Mouse (Mus musculus): ENCODE measurements around the gene Ppm1n. TPM values are rescaled to one million over a fixed set of nuclear protein-coding genes. Genes with fewer than 3 reads are reported as not detected.

Gene Ppm1n
- total RNA-seq, 4 experiments from 2014 or later = 0.40 to 0.80 TPM; not detected in 2

Other genes starting within 250 kb of the Ppm1n start
- not detected for gene Rsph6a, start 225.4 kb downstream of the Ppm1n start, total RNA-seq (2022)
- 10 to 100 TPM; 34.9 to 41.8 (median 39.9) TPM for gene Dmwd, start 203.8 kb downstream of the Ppm1n start, total RNA-seq (2022)
- gene Dmpk, start 196.2 kb downstream of the Ppm1n start, total RNA-seq (2022) = 100 to 1,000 TPM; 235 to 255 (median 240) TPM
- gene Six5, start 185.5 kb downstream of the Ppm1n start, total RNA-seq (2022) = 1 to 10 TPM; 1.5 to 2.0 (median 1.7) TPM
- gene Gm4969, start 161.7 kb downstream of the Ppm1n start, total RNA-seq (2022) = not detected
- 1 to 10 TPM; 2.2 to 2.9 (median 2.3) TPM for gene Fbxo46, start 160.2 kb downstream of the Ppm1n start, total RNA-seq (2022)
- 1 to 10 TPM; 1.6 to 2.3 (median 1.9) TPM for gene Qpctl, start 130.8 kb downstream of the Ppm1n start, total RNA-seq (2022)
- gene Snrpd2, start 130.3 kb downstream of the Ppm1n start, total RNA-seq (2022) = 10 to 100 TPM; 50.6 to 59.4 (median 57.3) TPM
- under 1 TPM in 1 of 4 experiments, not detected in 3; 0.13 TPM for gene Gipr, start 113.9 kb downstream of the Ppm1n start, total RNA-seq (2022)
- gene Eml2, start 103.6 kb downstream of the Ppm1n start, total RNA-seq (2022) = 10 to 100 TPM; 10.9 to 15.9 (median 12.9) TPM
- gene Gpr4, start 67.5 kb downstream of the Ppm1n start, total RNA-seq (2022) = 1 to 10 TPM in 3 of 4 experiments, under 1 TPM in 1; 0.72 to 1.7 (median 1.2) TPM
- gene Opa3, start 51.7 kb downstream of the Ppm1n start, total RNA-seq (2022) = 10 to 100 TPM; 36.1 to 52.8 (median 43.3) TPM
- gene Vasp, start 8.2 kb downstream of the Ppm1n start, total RNA-seq (2022) = 10 to 100 TPM in 3 of 4 experiments, 1 to 10 TPM in 1; 7.1 to 19.7 (median 15.0) TPM
- gene Rtn2, start 2.6 kb upstream of the Ppm1n start, total RNA-seq (2022) = 1,000 to 10,000 TPM; 1,093 to 1,223 (median 1,133) TPM
- under 1 TPM; 0.16 to 0.86 (median 0.30) TPM for gene Fosb, start 30.0 kb upstream of the Ppm1n start, total RNA-seq (2022)
- gene Ercc1, start 64.7 kb upstream of the Ppm1n start, total RNA-seq (2022) = 10 to 100 TPM; 27.1 to 33.7 (median 28.7) TPM
- gene Cd3eap, start 79.4 kb upstream of the Ppm1n start, total RNA-seq (2022) = 10 to 100 TPM in 3 of 4 experiments, 1 to 10 TPM in 1; 8.9 to 13.9 (median 11.2) TPM
- gene Ppp1r13l, start 79.7 kb upstream of the Ppm1n start, total RNA-seq (2022) = 1 to 10 TPM; 2.8 to 6.3 (median 4.1) TPM
- gene Ercc2, start 101.9 kb upstream of the Ppm1n start, total RNA-seq (2022) = 10 to 100 TPM in 2 of 4 experiments, 1 to 10 TPM in 2; 7.5 to 14.9 (median 10.4) TPM
- under 1 TPM in 3 of 4 experiments, not detected in 1; 0.21 to 0.40 (median 0.24) TPM for gene Klc3, start 124.0 kb upstream of the Ppm1n start, total RNA-seq (2022)
- over 10,000 TPM; 38,224 to 44,934 (median 40,442) TPM for gene Ckm, start 124.7 kb upstream of the Ppm1n start, total RNA-seq (2022)
- 10 to 100 TPM; 18.0 to 20.0 (median 19.8) TPM for gene Mark4, start 178.8 kb upstream of the Ppm1n start, total RNA-seq (2022)
- under 1 TPM; 0.27 to 0.80 (median 0.35) TPM for gene Exoc3l2, start 183.3 kb upstream of the Ppm1n start, total RNA-seq (2022)
- gene Bloc1s3, start 228.3 kb upstream of the Ppm1n start, total RNA-seq (2022) = 1 to 10 TPM; 2.1 to 2.7 (median 2.3) TPM
- 10 to 100 TPM in 1 of 4 experiments, 1 to 10 TPM in 3; 7.6 to 10.2 (median 8.8) TPM for gene Trappc6a, start 228.3 kb upstream of the Ppm1n start, total RNA-seq (2022)
- gene Nkpd1, start 237.8 kb upstream of the Ppm1n start, total RNA-seq (2022) = not detected

Measured in gastrocnemius, adult 8-10 months (tissue).